In genomic region chr1:57846856-57847698, GRCm38 (mm10) we compare ENCODE assay signal across 14 mouse cellular contexts.
A peak's percentile ranks its signal among the peaks of the same experiment; 100 is the strongest.
DNase-seq lines count a peak whose midpoint lies in the region; ATAC-seq and TF ChIP-seq lines count a peak whose summit lies in the region.
"Had no signal": no experiment of that assay in that cellular context is flagged by ENCODE, and none has a peak within 500 bp of the region (broad histone marks: within the 10 kb centered on the region; RNA-seq: fewer than 3 reads in every experiment).

No protein-coding gene starts in this region.

- H3K79me2 ChIP-seq in CH12.LX (replicated peaks; ENCODE audit: control insufficient read depth, extremely low read depth, insufficient read depth, poor library complexity, severe bottlenecking) = no peaks in the 10 kb centered on the region

- no peaks in the 10 kb centered on the region for H3K27me3 ChIP-seq in CH12.LX (replicated peaks)
- no peaks in the 10 kb centered on the region for H3K27me3 ChIP-seq in forebrain, embryonic 11.5 days (ENCODE audit: control insufficient read depth, insufficient read depth, low read length)
- H3K27me3 ChIP-seq in hindbrain, embryonic 13.5 days = no peaks in the 10 kb centered on the region
- H3K27me3 ChIP-seq in midbrain, embryonic 11.5 days (ENCODE audit: control insufficient read depth, insufficient read depth, low read length) = no peaks in the 10 kb centered on the region

- H3K4me2 ChIP-seq in CH12.LX (ENCODE audit: insufficient read depth, low read depth, poor library complexity, severe bottlenecking) = no peak overlapping the region
- peak overlapping the region; percentile 5; the same call in 1 of the 2 replicates for H3K4me2 ChIP-seq in forebrain, embryonic 11.5 days (ENCODE audit: low read depth, low read length, severe bottlenecking)
- H3K4me2 ChIP-seq in hindbrain, embryonic 13.5 days = no peak overlapping the region
- H3K4me2 ChIP-seq in midbrain, embryonic 11.5 days = no peak overlapping the region
- H3K4me2 ChIP-seq: heart, embryonic 11.5 days had no signal

- TF ChIP-seq RAD21 in CH12.LX (IDR thresholded peaks at IDR 0.05; ENCODE audit: low read depth, low read length) = no peak

- H3K27ac ChIP-seq in CH12.LX (ENCODE audit: insufficient read depth, low read depth) = no peak overlapping the region
- peak overlapping the region; percentile 52; the same call in 1 of the 2 replicates for H3K27ac ChIP-seq in forebrain, embryonic 11.5 days (ENCODE audit: low read depth, low read length)
- peak overlapping the region; percentile 64 for H3K27ac ChIP-seq in hindbrain, embryonic 13.5 days
- H3K27ac ChIP-seq in midbrain, embryonic 11.5 days (ENCODE audit: low read depth, low read length) = no peak overlapping the region; the same call in 1 of the 2 replicates
- H3K27ac ChIP-seq: layer of hippocampus, adult 2 months had no signal

- peaks cover 35 to 74% of the 10 kb centered on the region in 2 experiments for H3K4me1 ChIP-seq in CH12.LX (ENCODE audit: control insufficient read depth in 1 of 2, insufficient read depth in 2 of 2)
- H3K4me1 ChIP-seq in forebrain, embryonic 11.5 days (replicated peaks; ENCODE audit: control insufficient read depth, insufficient read depth, low read length) = peaks cover 5% of the 10 kb centered on the region
- H3K4me1 ChIP-seq in hindbrain, embryonic 13.5 days (replicated peaks) = peaks cover 21% of the 10 kb centered on the region
- peaks cover 46% of the 10 kb centered on the region for H3K4me1 ChIP-seq in midbrain, embryonic 11.5 days (ENCODE audit: control insufficient read depth, insufficient read depth, low read length)

- in situ Hi-C loops in CH12.LX (cut with MboI; ENCODE audit: low pct_ligation_motif_present, low pct_unique_long_range_greater_than_20kb, low sequenced_read_pairs) = no loop called here

- no peak for TF ChIP-seq EP300 in CH12.LX (IDR thresholded peaks at IDR 0.05; ENCODE audit: low read length)

- intact Hi-C loops in left cerebral cortex, postnatal 4 days (cut with DNase I) = no loop called here

- H3K9ac ChIP-seq in CH12.LX (ENCODE audit: insufficient read depth, low read depth) = no peak overlapping the region
- no peak overlapping the region for H3K9ac ChIP-seq in forebrain, embryonic 11.5 days (ENCODE audit: low read length)
- H3K9ac ChIP-seq in hindbrain, embryonic 13.5 days = no peak overlapping the region
- H3K9ac ChIP-seq in midbrain, embryonic 11.5 days (ENCODE audit: low read length) = no peak overlapping the region

- peak overlapping the region in 1 of 3 experiments; percentile 26 for H3K4me3 ChIP-seq in CH12.LX (replicated peaks in 1 of 3; ENCODE audit: low read depth in 2 of 3, low read length in 2 of 3, poor library complexity in 1 of 3)
- no peak overlapping the region for H3K4me3 ChIP-seq in forebrain, embryonic 11.5 days (ENCODE audit: low read depth, low read length)
- H3K4me3 ChIP-seq in hindbrain, embryonic 13.5 days = no peak overlapping the region
- H3K4me3 ChIP-seq in midbrain, embryonic 11.5 days (ENCODE audit: low read depth, low read length) = no peak overlapping the region
- H3K4me3 ChIP-seq: layer of hippocampus, adult 2 months had no signal

- peak; percentile 82 for ATAC-seq in forebrain, embryonic 11.5 days (replicated peaks; ENCODE audit: low FRiP score)
- ATAC-seq in hindbrain, embryonic 13.5 days (ENCODE audit: low FRiP score) = peak; percentile 67; the same call in 1 of the 2 replicates
- peak; percentile 90 for ATAC-seq in midbrain, embryonic 11.5 days (ENCODE audit: low FRiP score)
- ATAC-seq: CD4-positive, CD25-positive, alpha-beta regulatory T cell, adult 4 months had no signal

- TF ChIP-seq POLR2A in CH12.LX (IDR thresholded peaks at IDR 0.05; ENCODE audit: low read depth, low read length) = no peak

- 30% methylated on average over 15 of the region's 15 CpGs for WGBS in forebrain, embryonic 11.5 days
- 33% methylated on average over 15 of the region's 15 CpGs for WGBS in hindbrain, embryonic 13.5 days
- 28% methylated on average over 15 of the region's 15 CpGs for WGBS in midbrain, embryonic 11.5 days

- no peaks in the 10 kb centered on the region for H3K36me3 ChIP-seq in CH12.LX (replicated peaks in 1 of 2; ENCODE audit: control insufficient read depth in 1 of 2, insufficient read depth in 1 of 2, low read length in 1 of 2)
- H3K36me3 ChIP-seq in forebrain, embryonic 11.5 days (ENCODE audit: control insufficient read depth, insufficient read depth, low read length) = no peaks in the 10 kb centered on the region
- no peaks in the 10 kb centered on the region for H3K36me3 ChIP-seq in hindbrain, embryonic 13.5 days
- no peaks in the 10 kb centered on the region for H3K36me3 ChIP-seq in midbrain, embryonic 11.5 days (ENCODE audit: control insufficient read depth, insufficient read depth, low read length)

- no peaks in the 10 kb centered on the region for H3K9me3 ChIP-seq in CH12.LX (replicated peaks; ENCODE audit: low read length)
- H3K9me3 ChIP-seq in forebrain, embryonic 11.5 days (ENCODE audit: control insufficient read depth, low read length) = no peaks in the 10 kb centered on the region
- H3K9me3 ChIP-seq in hindbrain, embryonic 13.5 days = no peaks in the 10 kb centered on the region
- H3K9me3 ChIP-seq in midbrain, embryonic 11.5 days (ENCODE audit: control insufficient read depth, low read length) = no peaks in the 10 kb centered on the region

- DNase-seq in CH12.LX (ENCODE audit: extremely low read depth) = peak; percentile 25
- DNase-seq in forebrain, embryonic 11.5 days (ENCODE audit: low spot score) = no peak
- DNase-seq in midbrain, embryonic 11.5 days (ENCODE audit: low spot score, missing footprints) = peak; percentile 92
- no peak for DNase-seq in left cerebral cortex, postnatal 4 days
- no peak for DNase-seq in ovary, postnatal 10 days (ENCODE audit: low spot score)
- DNase-seq in yolk sac, embryonic 10.5 days (ENCODE audit: low spot score) = no peak
- DNase-seq in layer of hippocampus, adult 9-10 months (ENCODE audit: low spot score) = no peak
- DNase-seq: cerebellum, postnatal 25 days; gastrocnemius, postnatal 14 days; lung, adult 2 months had no signal

- no peak for TF ChIP-seq CTCF in CH12.LX (conservative IDR thresholded peaks at IDR 0.05 in 1 of 2, IDR thresholded peaks at IDR 0.05 in 1 of 2; ENCODE audit: low read depth in 2 of 2, low read length in 2 of 2)

- dilution Hi-C loops in CH12.LX (cut with MboI; ENCODE audit: extremely low pct_ligation_motif_present, extremely low pct_unique_long_range_greater_than_20kb, low sequenced_read_pairs) = no loop called here

TF ChIP-seq in CH12.LX, 34 proteins besides CTCF, POLR2A, EP300 and RAD21:
- TF ChIP-seq MXI1 (IDR thresholded peaks at IDR 0.05; ENCODE audit: low read depth, low read length) (no peak), IRF4 (IDR thresholded peaks at IDR 0.05; ENCODE audit: low read depth, low read length) (no peak), PAX5 (IDR thresholded peaks at IDR 0.05; ENCODE audit: low read length) (no peak), MEF2A (IDR thresholded peaks at IDR 0.05; ENCODE audit: borderline replicate concordance, low read depth, low read length) (no peak), MAFK (IDR thresholded peaks at IDR 0.05; ENCODE audit: insufficient replicate concordance, low read length) (no peak), ZMIZ1 (IDR thresholded peaks at IDR 0.05; ENCODE audit: low read depth, low read length) (no peak), UBTF (IDR thresholded peaks at IDR 0.05; ENCODE audit: low read depth, low read length) (no peak), NRF1 (IDR thresholded peaks at IDR 0.05; ENCODE audit: low read depth, low read length) (no peak), JUND (conservative IDR thresholded peaks at IDR 0.05; ENCODE audit: low read depth, low read length) (no peak), ELF1 (IDR thresholded peaks at IDR 0.05; ENCODE audit: low read depth, low read length) (no peak), MYC (IDR thresholded peaks at IDR 0.05; ENCODE audit: low read depth, low read length) (no peak), GABPA (IDR thresholded peaks at IDR 0.05; ENCODE audit: insufficient replicate concordance, low read depth, low read length) (no peak), ETS1 (conservative IDR thresholded peaks at IDR 0.05; ENCODE audit: low read depth, low read length) (no peak), CHD2 (IDR thresholded peaks at IDR 0.05; ENCODE audit: low read length) (no peak), HCFC1 (IDR thresholded peaks at IDR 0.05; ENCODE audit: low read depth, low read length) (no peak), JUN (IDR thresholded peaks at IDR 0.05; ENCODE audit: insufficient read depth, low read depth, low read length) (no peak), E2F4 (IDR thresholded peaks at IDR 0.05; ENCODE audit: insufficient replicate concordance, low read depth, low read length) (no peak)

Comparison
In these comparisons a context has a peak if more than half of its experiments do, and no peak if none do; other contexts are left out.
1. DNase-seq: peak in CH12.LX (single experiment) and midbrain, embryonic 11.5 days (single experiment); none in forebrain, embryonic 11.5 days (single experiment), left cerebral cortex, postnatal 4 days (single experiment), ovary, postnatal 10 days (single experiment), yolk sac, embryonic 10.5 days (single experiment) and layer of hippocampus, adult 9-10 months (single experiment).
2. H3K27ac ChIP-seq: peak in forebrain, embryonic 11.5 days (single experiment) and hindbrain, embryonic 13.5 days (single experiment); none in CH12.LX (single experiment) and midbrain, embryonic 11.5 days (single experiment).
3. Peak in every context shown above with its lines, with median percentiles within 50 percentile points of each other: ATAC-seq.